Mouse (Mus musculus): ENCODE results near the gene Gbgt1. TPM values are rescaled to one million over a fixed set of nuclear protein-coding genes. Genes with fewer than 3 reads are reported as not detected.

The Gbgt1 gene
- polyA plus RNA-seq, 1 experiment, result not detected

DNA sequence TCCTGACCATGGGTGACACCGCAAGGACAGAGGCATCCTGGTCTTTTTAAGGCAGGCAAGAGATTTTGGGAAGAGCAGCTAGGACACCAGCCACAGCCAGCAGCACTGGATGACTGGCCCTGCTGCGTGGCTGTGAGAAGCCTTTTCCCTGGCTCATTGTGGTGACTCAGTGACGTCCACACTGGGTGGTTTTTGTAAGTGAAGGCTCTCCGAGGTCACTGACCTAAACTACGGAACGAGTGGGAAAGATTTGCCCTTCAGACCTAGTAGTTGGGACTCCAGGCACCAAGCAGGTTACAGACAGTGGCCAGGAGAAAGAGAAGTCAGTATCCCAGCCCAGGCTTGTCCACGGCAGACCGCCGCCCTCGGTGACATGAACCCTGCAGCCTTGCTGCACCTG lies 27.7 kb downstream of the Gbgt1 start:
- Histone ChIP-seq H3K27me3 (ENCODE audit: control insufficient read depth, insufficient read depth, insufficient read length) (no peaks in the 10 kb centered on the region), H3K36me3 (ENCODE audit: control insufficient read depth, insufficient read depth) (no peaks in the 10 kb centered on the region)
- TF ChIP-seq MAX (IDR thresholded peaks at IDR 0.05; ENCODE audit: low read depth) (no peak), TCF3 (IDR thresholded peaks at IDR 0.05; ENCODE audit: insufficient read length, low read depth) (no peak), SRF (IDR thresholded peaks at IDR 0.05; ENCODE audit: control insufficient read depth, insufficient read length, low read depth) (no peak), MYOG (IDR thresholded peaks at IDR 0.05; ENCODE audit: control insufficient read depth in 1 of 3, insufficient read depth in 1 of 3, insufficient read length in 2 of 3, low read depth in 2 of 3) (peak in 1 of 3 experiments; percentile 21), POLR2A (IDR thresholded peaks at IDR 0.05; ENCODE audit: insufficient read length, low read depth) (peak; percentile 46), TCF12 (IDR thresholded peaks at IDR 0.05; ENCODE audit: insufficient read depth, poor library complexity, severe bottlenecking) (no peak), MYOD1 (IDR thresholded peaks at IDR 0.05; ENCODE audit: control insufficient read depth in 1 of 3, insufficient read length in 2 of 3, low read depth in 2 of 3) (peak in 1 of 3 experiments; percentile 35), POLR2AphosphoS2 (IDR thresholded peaks at IDR 0.05; ENCODE audit: insufficient read length, low read depth) (no peak), USF1 (IDR thresholded peaks at IDR 0.05; ENCODE audit: low read depth) (no peak)

GRCm38 (mm10) chr2:28525219-28525942 lies 28.7 kb downstream of the Gbgt1 start:
- Histone ChIP-seq H3K79me2 (ENCODE audit: control insufficient read depth, insufficient read depth) (no peaks in the 10 kb centered on the region), H3K4me2 (ENCODE audit: low read depth) (peak overlapping the region; percentile 99), H3K36me3 (ENCODE audit: control insufficient read depth, insufficient read depth) (no peaks in the 10 kb centered on the region), H3K4me3 (no peak overlapping the region), H3ac (ENCODE audit: control insufficient read depth, insufficient read length) (no peak overlapping the region), H3K27me3 (ENCODE audit: control insufficient read depth, insufficient read depth, insufficient read length) (no peaks in the 10 kb centered on the region)
- TF ChIP-seq REST (IDR thresholded peaks at IDR 0.05; ENCODE audit: insufficient read depth, insufficient read length), result no peak
- TF ChIP-seq TCF12 (IDR thresholded peaks at IDR 0.05; ENCODE audit: insufficient read depth, poor library complexity, severe bottlenecking), result no peak
- TF ChIP-seq MAX (IDR thresholded peaks at IDR 0.05; ENCODE audit: low read depth), result no peak
- TF ChIP-seq TCF3 (IDR thresholded peaks at IDR 0.05; ENCODE audit: insufficient read length, low read depth), result no peak
- peak; percentile 89 for TF ChIP-seq USF1 (IDR thresholded peaks at IDR 0.05; ENCODE audit: low read depth)
- peak; percentile 18 to 85 (median 72) for TF ChIP-seq MYOG (IDR thresholded peaks at IDR 0.05; ENCODE audit: control insufficient read depth in 1 of 3, insufficient read depth in 1 of 3, insufficient read length in 2 of 3, low read depth in 2 of 3)
- TF ChIP-seq SRF (IDR thresholded peaks at IDR 0.05; ENCODE audit: control insufficient read depth, insufficient read length, low read depth), result peak; percentile 21
- peak; percentile 22 to 83 (median 78) for TF ChIP-seq MYOD1 (IDR thresholded peaks at IDR 0.05; ENCODE audit: control insufficient read depth in 1 of 3, insufficient read length in 2 of 3, low read depth in 2 of 3)
- no peak for TF ChIP-seq CEBPB (IDR thresholded peaks at IDR 0.05; ENCODE audit: insufficient read depth, poor library complexity, severe bottlenecking)
- TF ChIP-seq POLR2A (IDR thresholded peaks at IDR 0.05; ENCODE audit: insufficient read length, low read depth), result peak; percentile 62
- peak; percentile 35 for TF ChIP-seq POLR2AphosphoS2 (IDR thresholded peaks at IDR 0.05; ENCODE audit: insufficient read length, low read depth)
- TF ChIP-seq E2F4 (IDR thresholded peaks at IDR 0.05; ENCODE audit: insufficient read depth), result no peak

More for the DNA sequence above, 27.7 kb downstream of the Gbgt1 start:
- Histone ChIP-seq H3K4me2 (ENCODE audit: low read depth) (peak overlapping the region; percentile 99), H3K4me3 (no peak overlapping the region), H3ac (ENCODE audit: control insufficient read depth, insufficient read length) (no peak overlapping the region), H3K79me2 (ENCODE audit: control insufficient read depth, insufficient read depth) (no peaks in the 10 kb centered on the region)

GRCm38 (mm10) chr2:28525943-28526876 lies 29.5 kb downstream of the Gbgt1 start:
- H3ac ChIP-seq (ENCODE audit: control insufficient read depth, insufficient read length), result no peak overlapping the region
- TF ChIP-seq TCF12 (IDR thresholded peaks at IDR 0.05; ENCODE audit: insufficient read depth, poor library complexity, severe bottlenecking) (no peak), POLR2A (IDR thresholded peaks at IDR 0.05; ENCODE audit: insufficient read length, low read depth) (no peak), TCF3 (IDR thresholded peaks at IDR 0.05; ENCODE audit: insufficient read length, low read depth) (no peak), REST (IDR thresholded peaks at IDR 0.05; ENCODE audit: insufficient read depth, insufficient read length) (no peak), POLR2AphosphoS2 (IDR thresholded peaks at IDR 0.05; ENCODE audit: insufficient read length, low read depth) (no peak), MYOD1 (IDR thresholded peaks at IDR 0.05; ENCODE audit: control insufficient read depth in 1 of 3, insufficient read length in 2 of 3, low read depth in 2 of 3) (no peak), MAX (IDR thresholded peaks at IDR 0.05; ENCODE audit: low read depth) (no peak), SRF (IDR thresholded peaks at IDR 0.05; ENCODE audit: control insufficient read depth, insufficient read length, low read depth) (no peak), CEBPB (IDR thresholded peaks at IDR 0.05; ENCODE audit: insufficient read depth, poor library complexity, severe bottlenecking) (no peak), USF1 (IDR thresholded peaks at IDR 0.05; ENCODE audit: low read depth) (no peak), MYOG (IDR thresholded peaks at IDR 0.05; ENCODE audit: control insufficient read depth in 1 of 3, insufficient read depth in 1 of 3, insufficient read length in 2 of 3, low read depth in 2 of 3) (no peak), E2F4 (IDR thresholded peaks at IDR 0.05; ENCODE audit: insufficient read depth) (no peak)
- no peaks in the 10 kb centered on the region for H3K27me3 ChIP-seq (ENCODE audit: control insufficient read depth, insufficient read depth, insufficient read length)
- H3K4me3 ChIP-seq, result no peak overlapping the region
- H3K4me2 ChIP-seq (ENCODE audit: low read depth), result peak overlapping the region; percentile 49
- no peaks in the 10 kb centered on the region for H3K79me2 ChIP-seq (ENCODE audit: control insufficient read depth, insufficient read depth)
- no peaks in the 10 kb centered on the region for H3K36me3 ChIP-seq (ENCODE audit: control insufficient read depth, insufficient read depth)
